Mouse (Mus musculus): ENCODE measurements around the gene Gimap3. TPM values are rescaled to one million over a fixed set of nuclear protein-coding genes. Genes with fewer than 3 reads are reported as not detected.

Gimap3 gene
- polyA plus RNA-seq, 1 experiment = 0.15 TPM

DNA sequence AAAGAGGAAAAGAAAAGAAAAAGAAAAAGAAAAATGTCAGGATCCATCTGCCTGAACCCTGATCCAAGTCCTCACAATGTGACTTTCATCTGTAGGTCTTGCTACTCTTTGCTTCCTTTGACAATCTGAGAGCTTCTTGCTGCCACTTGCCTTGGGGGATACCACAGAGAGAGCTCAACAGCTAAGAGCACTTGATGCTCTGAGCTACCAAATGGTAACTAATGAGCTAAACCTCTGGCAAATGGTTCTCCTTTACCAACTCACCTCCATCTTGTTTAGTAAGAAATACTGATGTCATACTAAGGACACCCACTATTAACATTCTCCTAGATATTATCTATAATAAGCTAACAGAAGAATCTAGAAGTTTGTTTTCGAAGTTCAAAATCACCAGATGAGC, 37.0 kb downstream of the Gimap3 start:
- TF ChIP-seq POLR2A (IDR thresholded peaks at IDR 0.05; ENCODE audit: extremely low read depth, insufficient read depth, low read length) (no peak), CTCF (IDR thresholded peaks at IDR 0.05; ENCODE audit: extremely low read depth, insufficient read depth, low read length) (no peak)
- Histone ChIP-seq H3K4me3 (ENCODE audit: insufficient read depth, low read length) (no peak overlapping the region), H3K27ac (ENCODE audit: insufficient read depth, low read length) (no peak overlapping the region), H3K4me1 (ENCODE audit: control insufficient read depth, insufficient read depth, low read length) (no peaks in the 10 kb centered on the region)

DNA sequence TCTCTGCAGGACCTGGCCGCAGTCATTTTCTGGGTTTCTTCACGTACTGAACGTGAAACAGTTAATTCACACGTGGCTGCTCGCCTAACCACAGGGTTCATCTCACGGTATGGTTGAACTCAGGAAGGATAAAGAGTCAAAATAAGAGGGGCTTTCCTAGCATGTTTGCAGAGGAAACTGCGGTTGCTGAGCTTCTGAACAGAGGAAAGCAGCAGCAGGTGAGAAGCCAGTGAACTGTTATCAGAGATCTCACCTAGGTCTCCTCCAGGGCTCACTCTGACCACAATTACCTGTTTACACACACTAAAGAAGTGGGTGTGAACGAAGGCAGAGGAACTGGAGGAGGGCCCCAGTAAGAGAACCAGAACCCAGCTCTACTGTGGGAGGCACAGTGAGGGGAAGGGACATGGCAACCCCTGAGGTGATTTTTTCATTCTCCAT, 37.8 kb downstream of the Gimap3 start:
- Histone ChIP-seq H3K4me3 (ENCODE audit: insufficient read depth, low read length) (no peak overlapping the region), H3K4me1 (ENCODE audit: control insufficient read depth, insufficient read depth, low read length) (no peaks in the 10 kb centered on the region), H3K27ac (ENCODE audit: insufficient read depth, low read length) (no peak overlapping the region)
- TF ChIP-seq POLR2A (IDR thresholded peaks at IDR 0.05; ENCODE audit: extremely low read depth, insufficient read depth, low read length) (no peak), CTCF (IDR thresholded peaks at IDR 0.05; ENCODE audit: extremely low read depth, insufficient read depth, low read length) (no peak)

DNA sequence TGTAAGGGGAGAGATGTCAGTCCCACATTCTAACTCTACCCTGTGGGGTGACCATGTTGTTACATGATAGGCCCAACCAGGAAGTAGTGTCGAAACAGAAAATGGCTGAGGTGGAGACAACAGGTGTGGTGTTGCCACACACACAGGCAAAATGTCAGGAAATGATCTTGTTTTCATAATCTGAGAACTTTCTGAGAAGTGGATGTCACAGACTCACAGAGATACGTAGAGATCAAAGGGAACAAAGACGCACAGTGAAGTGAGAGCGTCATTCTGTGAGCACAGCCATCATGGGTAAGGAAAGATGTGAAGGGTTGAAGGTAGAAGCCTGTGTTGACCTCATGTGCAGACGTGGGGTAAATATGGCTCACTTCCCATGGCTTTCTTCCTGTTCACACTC, 42.9 kb downstream of the Gimap3 start:
- Histone ChIP-seq H3K4me1 (ENCODE audit: control insufficient read depth, insufficient read depth, low read length) (no peaks in the 10 kb centered on the region; the same call in 1 of the 2 replicates), H3K27ac (ENCODE audit: insufficient read depth, low read length) (no peak overlapping the region), H3K4me3 (ENCODE audit: insufficient read depth, low read length) (no peak overlapping the region)
- no peak for TF ChIP-seq POLR2A (IDR thresholded peaks at IDR 0.05; ENCODE audit: extremely low read depth, insufficient read depth, low read length)
- TF ChIP-seq CTCF (IDR thresholded peaks at IDR 0.05; ENCODE audit: extremely low read depth, insufficient read depth, low read length) = no peak

DNA sequence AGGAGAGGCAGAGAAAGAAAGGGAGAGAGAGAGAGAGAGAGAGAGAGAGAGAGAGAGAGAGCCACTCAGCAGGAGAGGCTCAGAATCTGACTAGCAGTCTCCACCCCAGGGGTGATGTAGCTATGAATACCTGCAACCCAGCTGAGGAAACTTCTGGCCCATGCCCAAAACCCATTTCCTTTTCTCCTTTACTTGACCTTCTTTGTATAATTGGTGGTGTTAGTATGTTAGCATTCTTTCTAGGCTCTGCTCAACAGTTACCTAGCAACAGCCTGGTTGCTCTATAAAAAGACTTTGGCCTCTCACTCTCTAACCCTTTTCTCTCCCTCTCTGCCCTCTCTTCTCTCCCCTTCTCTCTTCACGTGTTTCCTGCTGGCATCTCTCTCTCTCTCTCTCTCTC, 45.2 kb downstream of the Gimap3 start:
- Histone ChIP-seq H3K4me1 (ENCODE audit: control insufficient read depth, insufficient read depth, low read length) (no peaks in the 10 kb centered on the region; the same call in 1 of the 2 replicates), H3K4me3 (ENCODE audit: insufficient read depth, low read length) (no peak overlapping the region), H3K27ac (ENCODE audit: insufficient read depth, low read length) (no peak overlapping the region)
- TF ChIP-seq CTCF (IDR thresholded peaks at IDR 0.05; ENCODE audit: extremely low read depth, insufficient read depth, low read length) (no peak), POLR2A (IDR thresholded peaks at IDR 0.05; ENCODE audit: extremely low read depth, insufficient read depth, low read length) (no peak)

DNA sequence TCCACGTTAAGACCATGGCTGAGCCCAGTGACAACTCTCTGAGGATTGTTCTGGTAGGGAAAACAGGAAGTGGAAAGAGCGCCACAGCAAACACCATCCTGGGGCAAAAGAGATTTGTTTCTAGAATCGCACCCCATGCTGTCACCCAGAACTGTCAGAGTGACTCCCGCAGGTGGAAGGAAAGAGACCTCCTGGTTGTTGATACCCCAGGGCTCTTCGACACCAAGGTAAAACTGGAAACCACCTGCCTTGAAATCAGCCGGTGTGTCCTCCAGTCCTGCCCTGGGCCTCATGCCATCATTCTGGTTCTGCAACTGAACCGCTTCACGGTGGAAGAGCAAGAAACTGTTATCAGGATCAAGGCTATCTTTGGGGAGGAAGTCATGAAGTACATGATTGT, 47.2 kb downstream of the Gimap3 start:
- Histone ChIP-seq H3K4me3 (ENCODE audit: insufficient read depth, low read length) (no peak overlapping the region), H3K4me1 (ENCODE audit: control insufficient read depth, insufficient read depth, low read length) (peaks cover 2% of the 10 kb centered on the region), H3K27ac (ENCODE audit: insufficient read depth, low read length) (no peak overlapping the region)
- no peak for TF ChIP-seq CTCF (IDR thresholded peaks at IDR 0.05; ENCODE audit: extremely low read depth, insufficient read depth, low read length)
- TF ChIP-seq POLR2A (IDR thresholded peaks at IDR 0.05; ENCODE audit: extremely low read depth, insufficient read depth, low read length) = no peak

DNA sequence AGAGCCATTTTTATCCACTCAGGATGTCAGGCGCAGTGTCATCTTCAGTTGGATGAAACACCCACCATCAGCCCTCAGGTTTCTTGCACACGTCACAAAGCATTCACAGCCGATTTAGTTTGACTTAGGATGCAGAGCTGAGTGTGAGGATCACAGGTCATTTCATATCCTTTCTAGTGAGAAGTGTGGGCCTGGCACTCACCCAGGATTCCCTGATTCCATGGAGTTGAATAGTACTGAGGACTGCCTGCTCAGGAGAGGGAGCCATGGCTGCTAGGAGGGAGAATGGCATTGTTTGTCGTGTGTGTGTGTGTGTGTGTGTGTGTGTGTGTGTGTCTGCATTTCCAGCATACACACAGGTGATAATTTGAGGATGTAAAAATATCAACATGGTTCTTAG, 50.3 kb downstream of the Gimap3 start:
- H3K4me1 ChIP-seq (ENCODE audit: control insufficient read depth, insufficient read depth, low read length) = peaks cover 2% of the 10 kb centered on the region; the same call in 1 of the 2 replicates
- no peak overlapping the region for H3K27ac ChIP-seq (ENCODE audit: insufficient read depth, low read length)
- no peak overlapping the region for H3K4me3 ChIP-seq (ENCODE audit: insufficient read depth, low read length)
- TF ChIP-seq POLR2A (IDR thresholded peaks at IDR 0.05; ENCODE audit: extremely low read depth, insufficient read depth, low read length) (no peak), CTCF (IDR thresholded peaks at IDR 0.05; ENCODE audit: extremely low read depth, insufficient read depth, low read length) (no peak)

DNA sequence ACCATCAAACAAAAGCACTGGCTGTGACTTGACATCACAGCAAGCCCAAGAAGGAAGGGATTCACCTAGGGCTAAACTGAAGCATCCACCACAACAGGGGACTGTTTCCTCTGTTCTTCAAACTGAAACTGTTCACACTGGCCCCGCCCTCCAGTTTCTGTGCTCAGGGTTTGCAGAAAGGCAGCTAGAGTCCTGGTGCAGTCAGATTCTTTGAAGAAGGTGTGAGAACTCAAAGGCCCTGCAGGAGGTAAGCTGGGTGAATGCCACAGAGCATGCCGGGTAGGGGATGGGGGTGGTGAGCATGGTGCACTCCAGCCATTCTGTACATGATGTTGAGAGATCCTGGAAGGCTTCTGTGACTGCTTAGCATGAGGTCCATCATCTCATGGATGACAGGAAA, 52.2 kb downstream of the Gimap3 start, which contains the start of the genes Gm28053 and Gimap7:
TSS of gene Gm28053 (plus strand) at position 153 of the 400 bp plus-strand sequence.
TSS of gene Gimap7 (plus strand) at position 167 of the 400 bp plus-strand sequence.
- Histone ChIP-seq H3K4me3 (ENCODE audit: insufficient read depth, low read length) (no peak within 1 kb of the TSS), H3K27ac (ENCODE audit: insufficient read depth, low read length) (no peak within 1 kb of the TSS), H3K4me1 (ENCODE audit: control insufficient read depth, insufficient read depth, low read length) (peaks cover 2% of the 10 kb centered on the region; the same call in 1 of the 2 replicates)
- TF ChIP-seq POLR2A (IDR thresholded peaks at IDR 0.05; ENCODE audit: extremely low read depth, insufficient read depth, low read length) = no peak
- TF ChIP-seq CTCF (IDR thresholded peaks at IDR 0.05; ENCODE audit: extremely low read depth, insufficient read depth, low read length) = no peak

Other genes starting within 250 kb of the Gimap3 start
- gene Atp6v0e2, start 233.2 kb downstream of the Gimap3 start, polyA plus RNA-seq (2012; rRNA removed) = 508 and 534 TPM in 2 replicates
- gene Lrrc61, start 216.1 kb downstream of the Gimap3 start, polyA plus RNA-seq (2012; rRNA removed) = 22.7 and 25.2 TPM in 2 replicates
- 17.2 and 23.2 TPM in 2 replicates for gene Rarres2, start 198.1 kb downstream of the Gimap3 start, polyA plus RNA-seq (2012; rRNA removed)
- 1.1 TPM in 1 of 2 replicates, not detected in the other for gene Gm45021, start 181.2 kb downstream of the Gimap3 start, polyA plus RNA-seq (2012; rRNA removed)
- 81.8 and 96.1 TPM in 2 replicates for gene Repin1, start 177.0 kb downstream of the Gimap3 start, polyA plus RNA-seq (2012; rRNA removed)
- gene Gm44965, start 176.9 kb downstream of the Gimap3 start, polyA plus RNA-seq (2012; rRNA removed) = 0.56 TPM in 1 of 2 replicates, not detected in the other
- 6.8 and 6.9 TPM in 2 replicates for gene Zfp775, start 168.8 kb downstream of the Gimap3 start, polyA plus RNA-seq (2012; rRNA removed)
- gene AI854703, start 144.1 kb downstream of the Gimap3 start, polyA plus RNA-seq (2012; rRNA removed) = 28.3 and 28.4 TPM in 2 replicates
- 1.2 and 1.9 TPM in 2 replicates for gene Gimap8, start 123.6 kb downstream of the Gimap3 start, polyA plus RNA-seq (2012; rRNA removed)
- gene Gimap9, start 94.7 kb downstream of the Gimap3 start, polyA plus RNA-seq (2012; rRNA removed) = 0.65 and 0.66 TPM in 2 replicates
- 0.31 and 0.51 TPM in 2 replicates for gene Gimap4, start 86.3 kb downstream of the Gimap3 start, polyA plus RNA-seq (2012; rRNA removed)
- gene Gimap6, start 62.6 kb downstream of the Gimap3 start, polyA plus RNA-seq (2012; rRNA removed) = 3.6 and 5.1 TPM in 2 replicates
- gene Gm28053, start 52.2 kb downstream of the Gimap3 start, polyA plus RNA-seq (2012; rRNA removed) = 1.0 TPM in 2 replicates
- not detected in 2 replicates for gene Gimap7, start 52.2 kb downstream of the Gimap3 start, polyA plus RNA-seq (2012; rRNA removed)
- gene Gimap1, start 31.8 kb downstream of the Gimap3 start, polyA plus RNA-seq (2012; rRNA removed) = 1.5 and 1.7 TPM in 2 replicates
- gene Gimap5, start 24.7 kb downstream of the Gimap3 start, polyA plus RNA-seq (2012; rRNA removed) = 0.75 and 0.78 TPM in 2 replicates
- gene Tmem176a, start 70.1 kb upstream of the Gimap3 start, polyA plus RNA-seq (2012; rRNA removed) = 25.6 and 25.8 TPM in 2 replicates
- gene Tmem176b, start 70.6 kb upstream of the Gimap3 start, polyA plus RNA-seq (2012; rRNA removed) = 75.5 and 76.3 TPM in 2 replicates
- 0.04 TPM in 1 of 2 replicates, not detected in the other for gene Aoc1, start 102.0 kb upstream of the Gimap3 start, polyA plus RNA-seq (2012; rRNA removed)
- not detected in 2 replicates for gene 1600015I10Rik, start 159.0 kb upstream of the Gimap3 start, polyA plus RNA-seq (2012; rRNA removed)
- gene Doxl2, start 204.1 kb upstream of the Gimap3 start, polyA plus RNA-seq (2012; rRNA removed) = not detected in 2 replicates
- not detected in 2 replicates for gene Svs1, start 216.0 kb upstream of the Gimap3 start, polyA plus RNA-seq (2012; rRNA removed)

Measured in cortical plate, adult 2 months (tissue).